Mouse (Mus musculus): ENCODE measurements around the gene Mmp27.

The Mmp27 gene

DNA sequence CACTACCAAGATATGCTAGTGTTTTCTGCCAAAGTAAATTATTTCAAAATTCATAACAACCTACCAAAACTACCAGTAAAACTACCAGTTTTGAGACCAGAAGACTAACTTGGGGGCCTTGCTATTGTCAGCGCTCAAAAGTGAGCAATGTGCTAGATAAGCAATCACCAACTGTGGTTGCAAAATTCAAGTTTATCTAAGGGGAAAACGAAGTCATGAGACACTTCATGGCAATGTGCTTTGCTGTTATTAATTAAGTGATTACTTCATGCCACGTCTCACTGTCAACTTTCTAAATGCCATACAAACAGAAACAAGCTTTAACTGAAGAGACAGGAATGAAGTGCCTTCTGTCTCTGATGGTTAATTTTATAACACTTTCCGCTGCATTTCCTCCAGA is at the start of gene Mmp27:
Mmp27 (plus strand) TSS at position 235 of the 400 bp plus-strand sequence.
- no peak for DNase-seq (ENCODE audit: low spot score)

DNA sequence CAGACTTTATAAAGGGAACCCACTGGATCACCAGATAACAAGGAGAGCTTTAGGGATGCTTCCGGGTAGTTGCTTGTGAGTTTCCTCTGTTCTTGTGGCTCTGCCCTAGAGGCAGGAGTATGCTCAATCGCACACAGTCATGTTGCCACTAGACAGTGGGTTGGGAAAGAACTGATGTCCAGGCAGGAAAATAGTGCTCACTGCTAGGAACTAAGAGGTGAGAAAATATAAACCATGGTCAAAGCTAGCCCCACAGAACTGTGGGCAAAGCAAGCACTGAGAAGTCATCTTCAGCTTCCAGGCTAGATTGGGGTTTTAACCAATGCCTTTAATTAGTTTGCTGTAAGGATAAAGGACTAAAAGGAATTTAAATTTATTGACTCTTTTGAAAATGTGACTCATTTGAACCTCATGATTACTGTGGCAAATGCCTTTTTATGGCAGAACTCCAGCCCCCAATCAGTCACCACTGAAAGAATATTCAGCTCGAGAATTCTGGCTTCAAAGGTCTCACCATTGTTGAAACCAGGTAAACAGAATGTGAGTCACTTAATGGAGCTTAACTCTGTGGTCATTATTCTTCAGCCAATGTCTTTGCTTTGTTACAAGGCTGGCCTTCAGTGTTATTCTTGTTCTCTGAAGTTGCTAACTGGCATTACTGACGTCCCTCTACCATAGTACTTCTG is 44.8 kb upstream of the Mmp27 start:
- DNase-seq (ENCODE audit: low spot score), result no peak

DNA sequence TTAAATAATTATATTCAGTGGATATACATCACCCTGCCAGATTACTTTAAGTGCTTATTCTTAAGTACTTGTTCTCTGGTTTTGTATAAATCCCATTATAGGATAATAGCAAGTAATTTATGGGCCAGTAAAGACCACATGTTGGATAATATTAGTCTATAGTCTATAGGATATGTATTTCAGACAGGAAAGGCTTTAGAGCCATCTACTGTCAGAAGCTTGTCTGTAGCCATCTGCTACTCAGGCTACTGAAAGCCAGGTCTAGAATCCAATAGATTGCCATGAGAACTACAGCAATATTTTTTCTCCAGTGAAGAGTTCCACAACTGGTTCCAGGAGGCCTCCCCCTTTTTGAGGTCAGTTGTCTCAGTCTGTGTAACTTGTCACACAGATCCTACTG is 28.4 kb upstream of the Mmp27 start:
- no peak for DNase-seq (ENCODE audit: low spot score)

DNA sequence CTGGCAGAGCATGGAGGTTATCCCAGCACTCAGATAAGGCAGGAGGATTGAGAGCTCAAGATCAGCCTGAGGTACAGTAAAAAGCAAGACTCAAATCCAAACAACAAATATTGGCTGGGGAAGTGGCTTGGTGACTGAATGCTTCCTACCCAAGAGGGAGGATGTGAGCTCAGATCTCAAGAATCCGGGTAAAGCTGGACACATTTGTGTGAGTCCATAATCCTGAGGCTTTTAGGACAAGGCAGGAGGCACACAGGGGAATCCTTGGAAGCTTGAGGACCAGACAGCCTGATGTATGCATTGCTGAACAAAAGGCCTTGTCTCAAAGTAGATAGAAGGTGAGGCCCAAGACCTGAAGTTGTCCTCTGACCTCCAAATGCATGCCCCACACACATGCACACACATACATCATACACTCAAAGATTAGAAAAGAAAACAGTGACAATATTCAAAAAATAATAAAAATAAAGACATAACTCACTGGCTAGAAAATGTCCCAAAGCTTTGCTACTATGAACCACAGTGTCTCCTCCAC is 26.2 kb upstream of the Mmp27 start:
- DNase-seq (ENCODE audit: low spot score), result no peak

DNA sequence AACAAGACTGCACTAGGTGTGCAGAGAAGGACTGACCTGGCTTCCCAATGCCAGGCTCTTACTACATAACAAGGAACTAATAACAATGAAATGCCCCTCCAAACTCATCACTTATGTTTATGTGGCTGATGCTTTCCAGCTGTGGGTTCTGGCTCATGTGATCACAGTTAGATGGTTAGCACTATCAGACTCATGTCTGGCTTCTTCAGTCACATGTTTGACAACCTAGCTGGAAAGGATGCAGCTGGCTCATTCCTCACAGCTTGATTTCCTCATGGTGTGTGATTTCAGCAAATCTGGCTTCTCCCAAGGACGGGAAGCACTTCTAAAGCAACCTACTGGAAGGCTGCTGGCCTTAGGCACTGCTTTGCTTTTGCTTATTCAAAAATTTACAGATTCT is 25.7 kb upstream of the Mmp27 start:
- no peak for DNase-seq (ENCODE audit: low spot score)

DNA sequence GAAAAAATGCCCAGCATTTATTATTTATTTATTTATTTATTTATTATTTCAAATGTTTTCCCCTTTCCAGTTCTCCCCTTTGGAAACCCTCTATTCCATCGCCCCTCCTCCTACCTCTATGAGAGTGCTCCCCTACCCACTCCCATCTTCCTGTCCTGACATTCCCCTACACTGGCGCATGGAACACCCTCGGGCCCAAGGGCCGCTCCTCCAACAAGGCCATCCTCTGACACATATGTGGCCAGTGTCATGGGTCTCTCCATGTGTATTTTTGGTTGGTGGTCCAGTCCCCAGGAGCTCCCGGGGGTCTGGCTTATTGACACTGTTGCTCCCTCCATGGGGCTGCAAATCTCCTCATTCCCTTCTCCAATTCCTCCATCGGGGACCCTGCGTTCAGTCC is 25.3 kb upstream of the Mmp27 start:
- no peak for DNase-seq (ENCODE audit: low spot score)

DNA sequence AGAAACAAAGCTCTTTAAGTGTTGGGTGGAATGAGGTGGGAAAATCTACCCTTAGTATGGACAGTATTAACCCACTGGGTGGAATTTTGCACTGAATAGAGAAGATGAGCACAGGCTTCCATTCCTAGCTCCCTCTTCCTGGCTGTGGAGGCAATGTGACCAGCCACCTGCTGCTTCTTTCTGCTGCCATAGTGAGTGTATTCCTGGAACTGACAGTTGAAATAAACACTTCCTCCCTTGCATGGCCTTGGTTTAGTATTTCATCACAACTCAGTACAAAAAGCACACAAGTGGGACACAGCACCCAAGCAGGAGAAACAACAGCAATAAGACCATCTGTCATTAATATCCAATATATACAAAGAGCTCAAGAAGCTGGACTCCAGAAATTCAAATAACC is 19.3 kb upstream of the Mmp27 start:
- no peak for DNase-seq (ENCODE audit: low spot score)

DNA sequence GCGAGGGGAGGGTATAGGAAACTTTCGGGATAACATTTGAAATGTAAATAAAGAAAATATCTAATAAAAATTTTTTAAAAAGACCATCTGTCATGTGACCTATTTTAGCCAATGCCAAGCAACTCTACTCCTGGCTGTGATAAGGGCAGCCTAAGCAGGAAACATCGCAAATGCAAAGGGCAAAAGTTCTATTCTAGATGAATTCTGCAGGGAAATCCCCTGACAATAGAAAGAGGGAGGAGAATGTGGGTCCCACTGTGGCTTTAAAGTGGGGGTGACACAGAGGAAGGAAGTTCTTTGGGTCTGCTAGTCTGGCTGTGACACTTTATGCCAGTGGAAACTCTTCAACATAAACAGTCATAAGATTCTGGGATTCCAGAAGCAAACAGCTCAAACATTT is 17.7 kb upstream of the Mmp27 start:
- DNase-seq (ENCODE audit: low spot score), result no peak

DNA sequence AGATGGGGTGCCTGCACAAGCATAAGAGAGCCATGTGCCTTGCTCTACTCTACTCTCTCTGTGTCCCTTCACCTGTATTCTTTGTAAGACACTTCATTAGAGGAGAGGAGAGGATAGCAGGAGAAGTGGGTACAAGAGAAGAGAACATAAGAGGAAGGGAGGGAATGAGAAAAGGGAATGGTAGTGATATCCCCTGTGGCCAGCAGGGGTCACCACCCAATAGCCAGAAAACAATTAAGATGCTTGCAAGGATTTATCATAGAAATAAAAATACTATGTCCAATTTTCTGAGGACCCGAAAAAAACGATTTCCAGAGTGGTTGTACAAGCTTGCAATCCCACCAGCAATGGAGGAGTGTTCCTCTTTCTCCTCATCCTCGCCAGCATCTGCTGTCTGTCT is 16.8 kb upstream of the Mmp27 start:
- no peak for DNase-seq (ENCODE audit: low spot score)

DNA sequence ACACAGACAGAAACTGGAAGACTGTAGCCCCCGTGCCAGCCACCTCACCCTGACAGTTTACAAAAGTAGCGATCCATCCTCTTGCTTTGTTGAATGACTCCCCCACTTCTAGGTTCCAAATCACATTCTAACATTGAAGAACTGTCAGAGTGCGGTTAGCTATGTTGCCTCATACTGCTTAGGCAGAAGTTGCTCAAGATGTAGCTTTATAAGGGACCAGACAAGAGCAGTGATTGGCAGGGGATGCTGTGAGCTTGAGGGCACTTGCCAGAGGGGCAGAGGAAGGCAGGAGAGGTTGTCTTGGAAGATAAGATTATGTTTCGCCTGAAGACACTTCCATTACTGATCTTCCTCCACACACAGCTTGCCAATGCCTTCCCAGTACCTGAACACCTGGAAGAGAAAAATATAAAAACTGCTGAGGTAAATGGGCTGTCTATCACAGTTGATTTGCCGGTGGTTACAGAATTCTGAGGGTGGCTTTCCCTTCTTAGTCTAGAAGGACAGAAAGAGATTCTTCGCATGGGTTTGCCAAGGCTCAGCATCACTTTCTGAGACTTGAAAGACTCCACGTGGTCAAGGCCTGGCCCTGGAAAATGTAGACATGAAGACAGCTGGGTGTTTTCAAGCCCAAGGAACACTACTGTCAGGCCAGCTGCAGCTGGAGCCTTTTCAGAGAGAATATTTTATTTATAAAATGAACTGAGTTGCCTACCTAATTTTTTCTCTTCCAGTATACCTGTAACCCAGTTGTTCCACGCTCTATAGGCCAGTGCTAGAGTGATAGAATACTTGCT is 12.8 kb upstream of the Mmp27 start, which contains the start of gene Mmp8:
Mmp8 (plus strand) TSS at position 236 of the 797 bp plus-strand sequence.
- DNase-seq (ENCODE audit: low spot score), result no peak

DNA sequence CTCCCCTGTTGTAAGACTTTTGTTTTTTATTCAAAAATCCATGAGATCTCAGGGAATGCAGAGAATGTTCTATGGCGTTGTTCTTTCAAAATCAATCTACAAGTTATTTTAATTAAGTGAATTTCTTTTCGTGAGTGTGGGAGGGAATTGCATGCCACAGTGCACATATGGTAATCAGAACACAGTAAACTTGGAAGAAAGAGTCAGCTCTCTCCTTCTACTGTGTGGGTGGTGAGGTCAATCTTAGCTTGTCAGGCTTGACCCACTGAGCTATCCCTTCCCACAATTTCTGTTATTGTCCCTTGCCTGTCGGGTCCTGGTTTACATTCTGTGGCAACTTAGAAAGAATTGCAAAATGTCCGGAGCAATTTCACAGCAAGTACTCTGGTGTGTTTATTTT is 11.2 kb upstream of the Mmp27 start:
- no peak for DNase-seq (ENCODE audit: low spot score)

DNA sequence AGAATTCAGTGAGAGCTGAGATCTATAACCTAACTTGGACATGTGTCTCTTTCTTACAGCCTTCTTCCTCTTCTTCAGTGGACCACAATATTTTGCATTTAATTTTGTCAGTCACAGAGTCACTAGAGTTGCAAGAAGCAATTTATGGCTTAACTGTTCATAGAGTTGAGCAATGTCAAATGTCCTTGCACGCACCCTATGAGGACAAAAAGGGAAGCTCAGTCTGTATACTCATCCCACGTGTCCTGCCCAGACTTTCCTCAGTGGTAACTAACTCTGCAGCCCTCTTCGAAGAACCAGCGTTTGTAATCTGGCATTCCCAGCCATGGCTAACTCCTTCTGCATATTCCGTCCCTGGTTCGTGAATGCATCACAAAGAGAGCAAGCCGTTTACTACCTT is 3.8 kb upstream of the Mmp27 start:
- DNase-seq (ENCODE audit: low spot score), result no peak

DNA sequence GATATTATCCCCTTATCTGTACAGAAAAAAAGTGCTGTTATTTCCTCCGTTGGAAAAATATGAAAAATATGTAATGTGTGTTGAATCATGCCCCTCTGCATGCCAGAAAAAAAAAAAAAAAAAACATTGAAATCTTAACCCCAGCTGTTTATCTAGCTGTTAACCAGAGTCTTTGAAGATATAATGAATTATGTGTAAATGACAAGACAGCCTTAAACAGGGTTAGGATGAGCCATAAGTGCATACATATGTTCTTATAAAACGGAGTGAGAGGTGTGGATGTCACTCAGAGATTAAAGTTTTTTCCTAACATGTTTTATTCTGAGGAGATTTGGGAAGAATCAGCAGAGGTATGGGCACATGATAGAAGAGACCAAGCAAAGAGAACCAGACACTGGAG is 3.3 kb upstream of the Mmp27 start:
- DNase-seq (ENCODE audit: low spot score), result no peak

DNA sequence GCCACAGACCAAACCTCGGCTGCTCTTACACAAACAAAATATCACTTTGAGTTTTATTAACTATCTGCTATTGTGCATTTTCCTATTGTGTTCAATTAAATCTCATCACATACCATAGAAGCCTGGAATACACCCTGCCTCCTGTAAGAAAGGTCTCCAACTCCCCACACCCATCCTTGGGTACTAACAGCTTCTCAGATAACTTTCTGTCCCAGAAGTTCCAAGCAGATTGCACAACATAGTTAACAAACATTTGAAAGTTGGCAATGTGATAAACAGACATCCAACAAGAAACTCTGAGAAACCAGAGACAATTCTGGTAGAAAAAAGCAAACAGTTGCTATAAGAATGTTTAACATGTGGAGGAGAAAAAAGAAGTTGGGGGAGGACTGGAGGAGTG is 711 bp upstream of the Mmp27 start:
- no peak for DNase-seq (ENCODE audit: low spot score)

DNA sequence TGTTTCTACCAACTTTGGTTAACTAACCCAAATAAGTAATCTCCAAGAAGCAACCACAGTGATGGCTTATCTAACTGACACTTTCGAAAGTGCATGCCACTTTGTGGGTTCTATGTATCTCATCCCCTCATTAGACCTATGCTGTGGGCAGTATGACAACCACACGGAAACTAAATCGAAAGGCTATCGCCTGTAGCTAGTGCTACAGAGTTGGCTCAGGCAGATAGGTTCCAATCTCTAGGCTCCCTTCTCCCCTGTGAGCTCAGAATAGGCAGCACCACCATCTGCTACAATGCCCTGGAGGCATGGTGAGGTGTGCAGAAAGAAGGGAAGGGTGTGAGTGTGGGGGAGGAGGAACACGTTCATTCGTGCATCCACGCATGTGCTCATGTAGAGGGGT is 992 bp downstream of the Mmp27 start:
- DNase-seq (ENCODE audit: low spot score), result no peak

DNA sequence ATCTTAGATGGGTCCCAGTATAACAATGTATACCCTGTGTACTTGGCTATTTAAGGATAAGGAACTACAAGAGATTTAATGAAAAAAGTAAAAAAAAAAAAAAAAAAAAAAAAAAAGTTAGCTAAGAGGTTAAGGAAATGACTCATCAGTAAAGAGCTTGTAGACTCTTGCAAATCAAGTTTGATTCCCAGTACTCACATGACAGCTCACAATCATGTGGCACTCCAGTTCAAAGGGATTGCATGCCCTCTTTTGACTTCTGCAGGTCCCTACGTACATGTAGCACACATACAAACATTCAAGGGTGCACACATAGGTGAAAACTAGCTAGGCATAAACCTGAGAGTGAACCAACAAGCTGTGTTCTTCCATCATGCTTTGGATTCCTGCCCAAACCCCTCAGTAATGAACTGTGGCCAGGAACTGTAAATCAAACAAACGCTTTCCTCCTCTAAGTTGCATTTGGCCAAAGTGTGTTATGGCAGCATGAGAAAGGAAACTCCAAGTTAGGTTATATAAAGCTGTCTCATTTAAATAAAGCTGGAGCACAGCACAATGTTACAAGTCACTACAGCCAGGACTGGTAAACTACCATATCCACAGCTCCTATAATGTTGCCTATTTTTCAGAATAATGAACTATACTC is 1.6 kb downstream of the Mmp27 start:
- no peak for DNase-seq (ENCODE audit: low spot score)

DNA sequence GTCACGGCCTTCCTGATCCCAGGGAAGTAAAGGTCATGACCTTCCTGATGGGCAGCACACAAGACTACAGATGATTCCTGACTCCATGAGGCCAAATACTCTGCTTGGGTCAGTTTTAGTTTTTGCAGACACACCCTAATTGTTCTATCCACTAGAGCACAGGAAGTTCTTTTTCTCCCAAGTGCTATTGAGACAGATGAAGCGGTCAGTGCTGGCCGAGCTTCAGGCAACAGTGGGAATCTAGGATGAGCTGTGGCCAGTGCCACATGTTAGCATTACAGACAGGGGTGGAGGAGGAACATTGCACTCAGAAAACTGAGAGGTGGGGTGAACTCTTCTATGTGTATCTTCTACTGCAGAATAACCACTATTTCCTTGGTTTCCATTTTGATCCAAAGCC is 4.3 kb downstream of the Mmp27 start:
- DNase-seq (ENCODE audit: low spot score), result no peak

DNA sequence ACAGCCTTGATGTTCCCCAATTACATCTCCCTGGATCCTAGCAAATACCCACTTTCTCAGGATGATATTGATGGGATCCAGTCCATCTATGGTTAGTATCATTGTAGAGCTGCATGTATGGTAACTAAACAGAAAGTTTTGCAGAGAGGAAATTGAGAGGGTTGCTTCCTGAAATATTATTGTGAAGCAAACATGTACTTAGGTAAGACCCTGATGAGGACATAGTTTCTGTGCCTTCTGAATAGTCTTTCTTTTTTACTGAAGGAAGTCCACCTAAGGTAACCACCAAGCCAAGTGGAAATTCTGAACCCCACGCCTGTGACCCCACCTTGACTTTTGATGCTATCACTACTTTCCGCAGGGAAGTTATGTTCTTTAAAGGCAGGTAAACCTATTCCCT is 6.2 kb downstream of the Mmp27 start:
- DNase-seq (ENCODE audit: low spot score), result no peak

DNA sequence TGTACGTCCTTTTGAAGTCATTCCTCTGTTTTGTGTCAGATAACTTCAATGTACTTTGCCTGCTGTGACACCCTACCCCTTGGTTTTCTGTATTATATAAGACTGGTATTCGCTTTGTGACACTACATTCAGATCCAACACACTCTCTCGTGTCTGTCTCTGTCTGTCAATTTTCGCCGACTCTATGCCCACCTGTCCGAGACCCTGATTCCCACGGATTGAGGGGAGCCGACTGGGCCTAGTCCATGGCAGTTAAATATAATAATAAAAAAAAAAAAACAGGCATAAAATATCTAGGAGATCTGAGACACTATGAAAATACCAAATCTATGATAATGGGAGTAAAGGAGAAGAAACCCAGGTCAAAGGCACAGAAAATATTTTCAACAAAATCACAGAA is 18.9 kb downstream of the Mmp27 start:
- no peak for DNase-seq (ENCODE audit: low spot score)

DNA sequence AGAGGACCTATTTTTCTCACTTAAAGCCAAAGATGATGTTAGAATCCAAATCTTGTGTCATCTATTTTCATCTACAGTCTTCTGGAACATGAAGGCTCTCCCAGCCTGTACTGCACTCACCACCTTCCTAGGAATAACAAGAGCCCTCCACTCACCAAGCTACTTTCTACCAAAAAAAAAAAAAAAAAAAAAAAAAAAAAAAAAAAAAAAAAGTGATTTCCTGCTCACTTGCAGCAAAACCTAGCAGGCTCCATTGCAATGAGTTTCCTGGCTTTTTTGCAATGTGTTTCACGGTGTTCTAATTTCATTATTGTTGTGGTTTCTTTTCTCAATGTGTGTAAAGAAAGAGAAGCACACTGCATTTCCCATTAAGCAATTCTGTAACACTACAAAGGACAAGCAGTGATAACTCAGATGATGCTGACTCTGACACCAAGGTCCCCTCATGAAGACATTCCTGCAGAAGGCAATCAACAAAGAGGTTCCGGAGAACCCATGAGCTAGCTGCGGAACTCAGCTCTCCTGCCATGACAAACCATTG is 22.1 kb downstream of the Mmp27 start:
- no peak for DNase-seq (ENCODE audit: low spot score)

DNA sequence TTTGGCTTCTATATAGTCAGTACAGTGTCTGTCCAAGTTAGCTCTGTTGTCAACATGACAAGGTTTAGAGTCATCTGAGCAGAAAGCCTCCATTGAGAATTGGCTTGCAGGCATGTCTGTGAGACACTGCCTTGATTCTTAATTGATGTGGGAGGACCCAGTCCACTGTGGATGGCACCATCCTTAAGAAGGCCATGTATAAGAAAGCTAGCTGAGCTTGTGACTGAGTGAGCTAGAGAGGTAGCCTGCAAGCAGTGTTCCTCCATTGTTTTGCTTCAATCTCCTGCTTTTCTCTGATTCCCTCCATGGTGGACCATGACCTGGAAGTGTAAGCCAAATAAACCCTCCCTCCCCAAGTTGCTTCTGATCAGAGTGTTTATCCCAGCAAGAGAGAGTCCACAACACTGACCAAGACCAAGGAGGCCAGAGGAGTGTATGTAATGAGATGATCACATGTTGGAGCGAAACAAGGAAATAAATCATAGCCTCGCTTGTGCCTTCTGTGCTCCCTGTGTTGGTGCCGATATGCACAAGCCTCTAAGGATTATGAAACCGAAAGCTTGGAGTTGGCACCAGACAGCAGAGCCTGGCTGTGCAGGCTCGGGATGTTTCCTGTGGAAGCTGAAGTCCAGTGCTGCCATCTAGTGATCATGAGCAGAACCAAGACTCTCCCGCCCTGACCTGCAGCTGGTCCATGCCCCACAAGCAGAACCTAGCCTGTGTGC is 23.8 kb downstream of the Mmp27 start:
- peak; percentile 12 for DNase-seq (ENCODE audit: low spot score)
